Mouse (Mus musculus) MEL (cell line): ENCODE measurements around the gene Plekha7.

Source experiments
- CTCF ChIP-seq, 3 experiments: IDR thresholded peaks in 2 of 3; conservative IDR thresholded peaks in 1 of 3; 2 replicates each; pipeline ENCODE4 v1.5.1; 2011 to 2012; ENCODE audit warnings: low read length in 3 of 3, low read depth in 2 of 3, mild to moderate bottlenecking in 2 of 3, improper control_type of control experiment in 1 of 3, inconsistent platforms in 1 of 3, mixed read lengths in 1 of 3, moderate library complexity in 1 of 3; ENCODE audit not compliant: control insufficient read depth in 1 of 3, insufficient read depth in 1 of 3, poor library complexity in 1 of 3, severe bottlenecking in 1 of 3
- E2F4 ChIP-seq: IDR thresholded peaks from 2 replicates; pipeline ENCODE4 v1.6.1; 2011; ENCODE audit warnings: low read depth, low read length, improper control_type of control experiment, borderline replicate concordance
- ELF1 ChIP-seq: IDR thresholded peaks from 2 replicates; pipeline ENCODE4 v1.6.1; 2014; ENCODE audit warnings: low read depth, mild to moderate bottlenecking, inconsistent platforms, low read length, improper control_type of control experiment, moderate library complexity
- EP300 ChIP-seq, 2 experiments: IDR thresholded peaks; 2 replicates each; pipeline ENCODE4 v1.6.1; 2011; ENCODE audit warnings: improper control_type of control experiment in 2 of 2, low read length in 2 of 2, low read depth in 1 of 2, mild to moderate bottlenecking in 1 of 2
- TCF12 ChIP-seq: IDR thresholded peaks from 2 replicates; pipeline ENCODE4 v1.6.1; 2014; ENCODE audit warnings: low read depth, mild to moderate bottlenecking, inconsistent platforms, low read length, improper control_type of control experiment, moderate library complexity

DNA sequence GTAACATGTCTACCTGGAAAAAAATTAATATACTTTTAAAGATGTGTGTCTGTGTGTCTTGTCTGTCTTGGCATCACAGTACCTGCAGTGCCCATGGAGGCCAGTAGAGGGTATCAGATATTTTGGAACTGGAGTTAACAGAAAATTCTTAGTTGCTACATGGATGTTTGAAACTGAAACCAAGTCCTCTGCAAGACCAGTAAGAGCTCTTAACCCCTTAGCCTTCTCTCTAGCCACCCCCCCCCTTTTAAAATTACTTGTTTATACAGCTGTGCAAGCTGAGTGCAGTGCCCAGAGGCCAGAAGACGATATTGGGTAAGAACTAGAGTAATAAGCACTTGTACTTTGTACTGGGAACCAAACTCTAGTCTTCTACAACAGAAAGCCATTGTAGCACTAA is 28.1 kb upstream of the Plekha7 start:
- TF ChIP-seq E2F4 (no peak), EP300 (IDR thresholded peaks at IDR 0.05; ENCODE audit: low read depth in 1 of 2, low read length in 2 of 2) (no peak), CTCF (IDR thresholded peaks at IDR 0.05 in 2 of 3, conservative IDR thresholded peaks at IDR 0.05 in 1 of 3; ENCODE audit: control insufficient read depth in 1 of 3, insufficient read depth in 1 of 3, low read depth in 2 of 3, low read length in 3 of 3, poor library complexity in 1 of 3, severe bottlenecking in 1 of 3) (peak; percentile 32 to 65 (median 61)), ELF1 (no peak), TCF12 (no peak)
